Mouse (Mus musculus): Measurements from ENCODE around the gene B3gnt3. TPM values are rescaled to one million over a fixed set of nuclear protein-coding genes. Genes with fewer than 3 reads are reported as not detected.

B3gnt3 gene
- polyA plus RNA-seq, 1 experiment from 2014 or later, result 3.0 TPM

DNA sequence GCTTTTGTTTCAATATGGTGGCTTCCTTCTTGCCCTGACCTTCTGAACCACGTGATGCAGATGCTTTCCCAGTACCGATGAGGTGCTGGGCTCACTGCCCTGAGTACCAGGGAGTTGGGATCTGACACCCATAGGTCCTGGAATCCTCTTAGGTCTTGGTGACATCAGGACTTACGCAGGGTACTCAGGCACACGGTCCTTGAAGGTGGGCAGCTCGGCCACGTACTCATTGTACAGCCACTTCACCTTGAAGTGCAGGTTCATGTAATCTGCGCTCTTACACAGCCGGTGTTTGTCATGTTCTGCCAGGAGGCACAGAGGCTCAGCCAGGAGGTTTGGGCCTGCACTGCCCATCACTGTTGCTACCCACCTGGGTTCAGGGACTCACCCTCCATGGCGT is 56.1 kb downstream of the B3gnt3 start:
- no peak overlapping the region for H3K4me2 ChIP-seq (ENCODE audit: low read depth, low read length)
- H3K36me3 ChIP-seq (replicated peaks; ENCODE audit: insufficient read depth, low read length), result no peaks in the 10 kb centered on the region
- 84% methylated on average over 9 of the region's 9 CpGs for WGBS (ENCODE audit: insufficient replicate concordance)
- H3K27me3 ChIP-seq (ENCODE audit: insufficient read depth, low read length), result no peaks in the 10 kb centered on the region
- no peak for ATAC-seq
- no peak overlapping the region for H3K9ac ChIP-seq (replicated peaks)
- TF ChIP-seq CTCF (IDR thresholded peaks at IDR 0.05; ENCODE audit: low read depth) (no peak), EP300 (IDR thresholded peaks at IDR 0.05; ENCODE audit: low read depth) (no peak)
- no peak for DNase-seq
- H3K27ac ChIP-seq (ENCODE audit: low read depth), result no peak overlapping the region
- H3K4me1 ChIP-seq (ENCODE audit: insufficient read depth), result no peaks in the 10 kb centered on the region
- H3K4me3 ChIP-seq (ENCODE audit: low read depth, low read length), result no peak overlapping the region
- H3K9me3 ChIP-seq (ENCODE audit: low read length), result no peaks in the 10 kb centered on the region

Other genes starting within 250 kb of the B3gnt3 start
- 4.5 and 5.0 TPM in 2 replicates for gene Abhd8, start 238.1 kb downstream of the B3gnt3 start, polyA plus RNA-seq (2015; fragmentation: Nextera tagmentation; extraction: Ambion mirVana)
- 119 and 120 TPM in 2 replicates for gene Mrpl34, start 236.8 kb downstream of the B3gnt3 start, polyA plus RNA-seq (2015; fragmentation: Nextera tagmentation; extraction: Ambion mirVana)
- gene Dda1, start 232.6 kb downstream of the B3gnt3 start, polyA plus RNA-seq (2015; fragmentation: Nextera tagmentation; extraction: Ambion mirVana), result 30.3 and 31.0 TPM in 2 replicates
- gene Ano8, start 215.8 kb downstream of the B3gnt3 start, polyA plus RNA-seq (2015; fragmentation: Nextera tagmentation; extraction: Ambion mirVana), result 0.14 and 0.27 TPM in 2 replicates
- 4.5 and 4.9 TPM in 2 replicates for gene Gtpbp3, start 213.7 kb downstream of the B3gnt3 start, polyA plus RNA-seq (2015; fragmentation: Nextera tagmentation; extraction: Ambion mirVana)
- 29.1 and 31.1 TPM in 2 replicates for gene Plvap, start 190.0 kb downstream of the B3gnt3 start, polyA plus RNA-seq (2015; fragmentation: Nextera tagmentation; extraction: Ambion mirVana)
- 0.20 TPM in 1 of 2 replicates, not detected in the other for gene Ccdc194, start 176.1 kb downstream of the B3gnt3 start, polyA plus RNA-seq (2015; fragmentation: Nextera tagmentation; extraction: Ambion mirVana)
- gene Bst2, start 164.3 kb downstream of the B3gnt3 start, polyA plus RNA-seq (2015; fragmentation: Nextera tagmentation; extraction: Ambion mirVana), result 57.0 and 62.1 TPM in 2 replicates
- 61.7 and 62.5 TPM in 2 replicates for gene Mvb12a, start 158.9 kb downstream of the B3gnt3 start, polyA plus RNA-seq (2015; fragmentation: Nextera tagmentation; extraction: Ambion mirVana)
- gene Tmem221, start 142.9 kb downstream of the B3gnt3 start, polyA plus RNA-seq (2015; fragmentation: Nextera tagmentation; extraction: Ambion mirVana), result 0.62 and 0.66 TPM in 2 replicates
- 0.08 TPM in 1 of 2 replicates, not detected in the other for gene Nxnl1, start 135.2 kb downstream of the B3gnt3 start, polyA plus RNA-seq (2015; fragmentation: Nextera tagmentation; extraction: Ambion mirVana)
- 6.0 and 6.8 TPM in 2 replicates for gene Slc27a1, start 132.9 kb downstream of the B3gnt3 start, polyA plus RNA-seq (2015; fragmentation: Nextera tagmentation; extraction: Ambion mirVana)
- 153 and 158 TPM in 2 replicates for gene Pgls, start 109.6 kb downstream of the B3gnt3 start, polyA plus RNA-seq (2015; fragmentation: Nextera tagmentation; extraction: Ambion mirVana)
- gene Fam129c, start 104.1 kb downstream of the B3gnt3 start, polyA plus RNA-seq (2015; fragmentation: Nextera tagmentation; extraction: Ambion mirVana), result 9.2 and 11.2 TPM in 2 replicates
- gene Colgalt1, start 90.8 kb downstream of the B3gnt3 start, polyA plus RNA-seq (2015; fragmentation: Nextera tagmentation; extraction: Ambion mirVana), result 25.0 and 25.7 TPM in 2 replicates
- gene Unc13a, start 30.0 kb downstream of the B3gnt3 start, polyA plus RNA-seq (2015; fragmentation: Nextera tagmentation; extraction: Ambion mirVana), result 0.25 and 0.36 TPM in 2 replicates
- 4.3 and 4.6 TPM in 2 replicates for gene Jak3, start 25.5 kb downstream of the B3gnt3 start, polyA plus RNA-seq (2015; fragmentation: Nextera tagmentation; extraction: Ambion mirVana)
- gene Insl3, start 12.6 kb downstream of the B3gnt3 start, polyA plus RNA-seq (2015; fragmentation: Nextera tagmentation; extraction: Ambion mirVana), result 1.3 and 2.8 TPM in 2 replicates
- 15.3 and 16.7 TPM in 2 replicates for gene Fcho1, start 23.9 kb upstream of the B3gnt3 start, polyA plus RNA-seq (2015; fragmentation: Nextera tagmentation; extraction: Ambion mirVana)
- 1.8 and 1.9 TPM in 2 replicates for gene Zfp709, start 180.2 kb upstream of the B3gnt3 start, polyA plus RNA-seq (2015; fragmentation: Nextera tagmentation; extraction: Ambion mirVana)
- 0.54 and 0.61 TPM in 2 replicates for gene Zfp882, start 206.8 kb upstream of the B3gnt3 start, polyA plus RNA-seq (2015; fragmentation: Nextera tagmentation; extraction: Ambion mirVana)
- gene Zfp617, start 206.8 kb upstream of the B3gnt3 start, polyA plus RNA-seq (2015; fragmentation: Nextera tagmentation; extraction: Ambion mirVana), result 4.1 and 5.2 TPM in 2 replicates
- 5.0 and 5.6 TPM in 2 replicates for gene Zfp961, start 249.2 kb upstream of the B3gnt3 start, polyA plus RNA-seq (2015; fragmentation: Nextera tagmentation; extraction: Ambion mirVana)

Measured in liver, postnatal 0 days (tissue).